Mouse (Mus musculus): Measurements from ENCODE around the gene Trim7. TPM values are rescaled to one million over a fixed set of nuclear protein-coding genes. Genes with fewer than 3 reads are reported as not detected.
"Not testable (repeated sequence)": the region's sequence is repeated elsewhere in the genome, so short reads cannot be mapped to it uniquely, and the experiment has no call there.

Trim7 gene
- total RNA-seq (2021), result 1 to 10 TPM; 2.6 to 2.8 TPM
- long read RNA-seq, experiment 1, result 0 reads
- long read RNA-seq, experiment 2, result 0 reads

GRCm38 (mm10) chr11:48825979-48826751 lies at the start of gene Trim7, which contains the start of gene Gm12184:
Gene Trim7, plus strand, starts transcription at chr11:48826140.
Gene Gm12184, minus strand, starts transcription at chr11:48826655.
- H3K4me3 ChIP-seq, result peak within 1 kb of the TSS; percentile 37
- peak within 1 kb of the TSS; percentile 55 for H3K27ac ChIP-seq
- DNase-seq (ENCODE audit: low spot score in 2 of 2), result not testable (repeated sequence)

- TF ChIP-seq CTCF (conservative IDR thresholded peaks at IDR 0.05), result peak; percentile 50
- no peak overlapping the region for H3K27ac ChIP-seq
- DNase-seq (ENCODE audit: low spot score in 2 of 2), result no peak
- no peak overlapping the region for H3K4me3 ChIP-seq
These were observed 49.3 kb upstream of the Trim7 start for GRCm38 (mm10) chr11:48776664-48777063.

GRCm38 (mm10) chr11:48777303-48777702 lies 48.6 kb upstream of the Trim7 start:
- Histone ChIP-seq H3K4me3 (no peak overlapping the region), H3K27ac (no peak overlapping the region)
- DNase-seq (ENCODE audit: low spot score in 2 of 2), result no peak
- no peak for TF ChIP-seq CTCF (conservative IDR thresholded peaks at IDR 0.05)

DNA sequence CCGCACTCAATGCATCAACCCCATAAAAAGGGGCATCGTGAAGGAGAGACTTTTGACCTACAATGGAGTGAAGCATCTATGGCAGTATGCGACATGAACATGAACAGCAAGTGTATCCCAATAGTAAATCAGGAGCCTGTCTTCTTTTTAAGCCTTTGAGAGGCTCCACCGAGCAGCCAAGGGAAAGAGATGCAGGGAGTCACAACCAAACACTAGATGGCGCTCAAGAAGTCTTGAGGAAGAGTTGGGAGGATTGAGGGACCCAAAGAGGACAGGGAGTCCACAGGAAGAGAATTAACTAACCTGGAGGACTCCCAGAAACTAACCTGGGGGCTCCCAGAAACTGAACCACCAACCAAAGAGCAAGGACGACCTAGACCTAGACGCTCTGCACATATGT lies 46.5 kb upstream of the Trim7 start:
- Histone ChIP-seq H3K4me3 (no peak overlapping the region), H3K27ac (no peak overlapping the region)
- peak; percentile 79 for TF ChIP-seq CTCF (conservative IDR thresholded peaks at IDR 0.05)
- peak; percentile 35 to 39 for DNase-seq (ENCODE audit: low spot score in 2 of 2)

- TF ChIP-seq CTCF (conservative IDR thresholded peaks at IDR 0.05), result peak; percentile 40
- Histone ChIP-seq H3K4me3 (no peak overlapping the region), H3K27ac (no peak overlapping the region)
- no peak for DNase-seq (ENCODE audit: low spot score in 2 of 2)
These were observed 43.7 kb upstream of the Trim7 start for GRCm38 (mm10) chr11:48782243-48782642.

DNA sequence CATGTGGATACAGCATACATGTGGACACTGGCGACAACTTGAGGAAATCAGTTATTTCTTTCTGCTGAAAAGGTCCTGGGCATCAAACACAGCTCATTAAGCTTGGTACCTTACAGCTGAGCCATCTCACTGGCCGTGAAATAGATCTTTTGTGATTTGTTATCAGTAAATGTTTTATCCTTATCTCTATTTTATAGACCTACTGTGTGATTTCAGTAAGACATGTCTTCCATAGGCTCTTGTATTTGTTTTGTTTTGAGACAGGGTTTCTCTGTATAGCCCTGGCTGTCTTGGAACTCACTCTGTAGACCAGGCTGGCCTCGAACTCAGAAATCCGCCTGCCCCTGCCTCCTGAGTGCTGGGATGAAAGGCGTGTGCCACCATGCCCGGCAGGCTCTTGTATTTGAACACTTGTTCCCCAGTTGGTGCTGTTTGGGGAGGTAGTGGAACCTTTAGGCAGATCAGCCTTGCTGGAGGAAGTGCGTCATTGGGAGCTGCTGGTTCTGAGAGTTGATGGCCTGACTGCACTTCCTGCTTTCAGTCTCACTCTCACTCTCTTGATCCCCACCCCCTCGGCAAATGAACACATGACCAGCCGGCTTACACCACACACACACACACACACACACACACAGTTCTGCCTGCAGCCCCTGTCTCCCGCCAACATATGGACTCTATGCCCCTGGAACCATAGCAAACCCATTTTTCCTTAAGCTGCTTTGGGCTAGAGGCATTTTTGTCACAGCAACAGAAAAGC lies 38.3 kb upstream of the Trim7 start:
- no peak for TF ChIP-seq CTCF (conservative IDR thresholded peaks at IDR 0.05)
- no peak for DNase-seq (ENCODE audit: low spot score in 2 of 2)
- H3K4me3 ChIP-seq, result peak overlapping the region; percentile 56; the same call in 1 of the 2 replicates
- no peak overlapping the region for H3K27ac ChIP-seq

GRCm38 (mm10) chr11:48788311-48789089 lies 37.4 kb upstream of the Trim7 start:
- Histone ChIP-seq H3K27ac (peak overlapping the region; percentile 70; the same call in 1 of the 2 replicates), H3K4me3 (peak overlapping the region; percentile 56)
- peak; percentile 81 for TF ChIP-seq CTCF (conservative IDR thresholded peaks at IDR 0.05)
- DNase-seq (ENCODE audit: low spot score in 2 of 2), result peak; percentile 69 to 71

DNA sequence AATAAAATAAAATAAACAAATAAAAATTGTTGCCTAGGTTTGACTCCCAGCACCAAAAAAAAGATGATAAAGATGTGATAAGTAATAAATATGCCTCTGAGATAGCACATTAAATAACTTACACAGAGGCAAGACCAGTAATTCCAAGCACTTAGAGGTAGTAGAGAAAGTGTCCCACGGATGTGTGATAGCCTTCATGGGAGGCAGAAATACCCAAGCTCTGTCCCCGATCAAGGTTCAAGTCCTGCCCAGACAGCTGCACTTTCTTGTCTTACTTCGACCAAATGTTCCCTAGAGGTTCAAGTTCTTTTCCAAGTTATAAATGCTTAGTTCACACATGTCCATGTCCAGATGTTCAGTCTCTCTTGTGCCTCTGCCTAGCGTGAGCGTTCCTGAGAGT lies 36.7 kb upstream of the Trim7 start:
- no peak for DNase-seq (ENCODE audit: low spot score in 2 of 2)
- no peak for TF ChIP-seq CTCF (conservative IDR thresholded peaks at IDR 0.05)
- no peak overlapping the region for H3K4me3 ChIP-seq
- H3K27ac ChIP-seq, result no peak overlapping the region

DNA sequence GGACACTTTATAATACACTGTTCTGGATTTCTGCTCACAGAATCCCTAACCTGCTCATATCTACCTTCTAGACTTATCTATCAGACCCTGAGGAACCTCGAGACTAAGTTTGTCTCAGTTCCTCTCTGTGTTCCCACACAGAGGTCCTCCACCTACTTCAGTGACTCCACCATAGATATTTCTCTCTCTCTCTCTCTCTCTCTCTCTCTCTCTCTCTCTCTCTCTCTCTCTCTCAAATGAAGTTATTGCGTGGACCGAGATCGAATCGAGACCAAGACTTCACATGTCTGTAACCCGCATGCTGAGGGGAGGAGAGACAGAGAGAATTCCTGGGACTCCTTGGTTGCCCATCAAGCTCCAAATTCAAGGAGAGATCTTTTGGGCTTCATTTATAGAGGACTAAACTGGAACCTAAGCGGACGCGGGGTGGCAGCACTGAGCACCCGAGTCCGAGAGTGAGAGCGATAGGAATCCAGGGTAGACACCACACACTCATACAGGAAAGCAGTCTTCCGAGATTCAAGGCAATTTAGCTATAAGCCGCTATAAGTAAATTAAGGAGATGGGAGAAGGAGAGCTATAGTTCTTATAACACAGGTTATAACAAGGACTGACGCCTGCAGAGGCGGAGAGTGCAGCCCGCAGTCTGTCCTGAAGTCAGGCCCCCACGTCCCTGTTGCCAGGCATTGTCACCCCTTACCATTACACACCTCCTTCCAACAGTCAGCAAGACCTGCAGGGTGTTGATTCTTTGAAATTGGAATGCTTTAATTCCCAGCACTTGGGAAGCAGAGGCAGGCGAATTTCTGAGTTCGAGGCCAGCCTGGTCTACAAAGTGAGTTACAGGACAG lies 35.7 kb upstream of the Trim7 start:
- peak; percentile 82 to 85 for DNase-seq (ENCODE audit: low spot score in 2 of 2)
- H3K27ac ChIP-seq, result no peak overlapping the region
- peak; percentile 92 for TF ChIP-seq CTCF (conservative IDR thresholded peaks at IDR 0.05)
- peak overlapping the region; percentile 48 for H3K4me3 ChIP-seq

- no peak overlapping the region for H3K4me3 ChIP-seq
- no peak overlapping the region for H3K27ac ChIP-seq
- no peak for DNase-seq (ENCODE audit: low spot score in 2 of 2)
- TF ChIP-seq CTCF (conservative IDR thresholded peaks at IDR 0.05), result no peak
These were observed 35.0 kb upstream of the Trim7 start for GRCm38 (mm10) chr11:48790946-48791345.

- H3K27ac ChIP-seq; H3K4me3 ChIP-seq; DNase-seq (ENCODE audit: low spot score in 2 of 2): not testable (repeated sequence)
These were observed 34.0 kb upstream of the Trim7 start for GRCm38 (mm10) chr11:48791894-48792293.

- H3K27ac ChIP-seq, result no peak overlapping the region
- H3K4me3 ChIP-seq, result no peak overlapping the region
These were observed 32.8 kb upstream of the Trim7 start for GRCm38 (mm10) chr11:48793184-48793583.

More at GRCm38 (mm10) chr11:48793184-48793583, 32.8 kb upstream of the Trim7 start:
- DNase-seq (ENCODE audit: low spot score in 2 of 2), result no peak
- no peak for TF ChIP-seq CTCF (conservative IDR thresholded peaks at IDR 0.05)

Measured in layer of hippocampus, adult 2 months (tissue).